Mouse (Mus musculus) neural tube, embryonic 12.5 days (tissue): ENCODE results near the gene Spon1. TPM values are rescaled to one million over a fixed set of nuclear protein-coding genes. Genes with fewer than 3 reads are reported as not detected.
A peak's percentile ranks its signal among the peaks of the same experiment; 100 is the strongest.

Source experiments
- ATAC-seq: fragments of 200-750 bp; cut with Nextera tagmentation; 2 replicates; pipeline ENCODE4 v1.8.0; 2017; ENCODE audit warnings: low read depth, mild to moderate bottlenecking, moderate TSS enrichment, moderate library complexity; ENCODE audit not compliant: low FRiP score
- H3K27ac ChIP-seq: fragments of 300-500 bp; sonication (generic); 2 replicates; pipeline ENCODE4 v1.5.1; 2016
- H3K27me3 ChIP-seq: fragments of 300-500 bp; sonication (generic); replicated peaks from 2 replicates; pipeline ENCODE4 v1.6.1; 2016; ENCODE audit warnings: mild to moderate bottlenecking
- H3K36me3 ChIP-seq: fragments of 300-500 bp; sonication (generic); 2 replicates; pipeline ENCODE4 v1.6.1; 2016; ENCODE audit warnings: mild to moderate bottlenecking
- H3K4me1 ChIP-seq: fragments of 300-500 bp; sonication (generic); 2 replicates; pipeline ENCODE4 v1.6.1; 2016
- H3K4me2 ChIP-seq: fragments of 300-500 bp; sonication (generic); replicated peaks from 2 replicates; pipeline ENCODE4 v1.6.1; 2016; ENCODE audit warnings: mild to moderate bottlenecking
- H3K4me3 ChIP-seq: fragments of 300-500 bp; sonication (generic); 2 replicates; pipeline ENCODE4 v1.5.1; 2016
- H3K9ac ChIP-seq: fragments of 300-500 bp; sonication (generic); 2 replicates; pipeline ENCODE4 v1.6.1; 2016; ENCODE audit warnings: mild to moderate bottlenecking
- H3K9me3 ChIP-seq: fragments of 300-500 bp; sonication (generic); 2 replicates; pipeline ENCODE4 v1.6.1; 2016; ENCODE audit warnings: mild to moderate bottlenecking
- WGBS: fragments of 180-500 bp; shearing (Covaris S2); methylation state at CpG from one replicate; pipeline ENCODE4 v1.1.7; 2016; 5-methylcytosine and 5-hydroxymethylcytosine counted together
- polyA plus RNA-seq: library from polyadenylated mRNA; unstranded; fragments of >200 nt; fragmentation: Nextera tagmentation; extraction: Ambion mirVana; gene quantifications from 2 replicates; pipeline ENCODE4 v1.2.1, GENCODE M21; 2016

The Spon1 gene
- polyA plus RNA-seq, 1 experiment from 2014 or later: 86.4 TPM

DNA sequence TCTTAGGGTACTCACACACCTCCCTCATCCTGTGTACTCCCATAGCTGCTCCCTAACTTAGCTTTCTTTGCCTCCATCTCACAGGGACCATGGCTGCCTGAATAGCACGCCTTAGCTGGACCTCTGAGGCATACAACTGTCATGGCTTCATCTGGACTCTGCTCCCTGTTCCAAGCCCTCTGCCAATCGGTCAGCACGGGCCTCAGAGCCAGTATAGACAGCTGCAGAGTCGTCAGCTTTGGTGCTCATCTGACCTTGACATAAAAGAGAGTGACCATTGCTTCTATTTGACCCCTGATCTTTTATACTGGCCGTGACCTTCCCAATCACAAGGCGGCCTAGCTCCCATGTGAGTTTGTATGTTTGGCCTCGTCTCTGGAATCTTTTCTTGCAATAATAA is 308.3 kb downstream of the Spon1 start:
- Histone ChIP-seq H3K4me3 (no peak overlapping the region), H3K4me2 (no peak overlapping the region), H3K27me3 (no peaks in the 10 kb centered on the region), H3K9me3 (no peaks in the 10 kb centered on the region), H3K9ac (no peak overlapping the region), H3K27ac (no peak overlapping the region), H3K36me3 (no peaks in the 10 kb centered on the region), H3K4me1 (peaks cover 10% of the 10 kb centered on the region; the same call in 1 of the 2 replicates)
- ATAC-seq: no peak
- WGBS: 48% methylated on average over 7 of the region's 7 CpGs

GRCm38 (mm10) chr7:114074595-114074994 is 308.8 kb downstream of the Spon1 start:
- Histone ChIP-seq H3K27me3 (no peaks in the 10 kb centered on the region), H3K36me3 (no peaks in the 10 kb centered on the region), H3K9me3 (no peaks in the 10 kb centered on the region), H3K27ac (no peak overlapping the region), H3K4me1 (peaks cover 10% of the 10 kb centered on the region; the same call in 1 of the 2 replicates), H3K4me2 (no peak overlapping the region), H3K4me3 (no peak overlapping the region), H3K9ac (no peak overlapping the region)
- ATAC-seq: no peak
- WGBS: 87% methylated on average over 2 of the region's 2 CpGs

DNA sequence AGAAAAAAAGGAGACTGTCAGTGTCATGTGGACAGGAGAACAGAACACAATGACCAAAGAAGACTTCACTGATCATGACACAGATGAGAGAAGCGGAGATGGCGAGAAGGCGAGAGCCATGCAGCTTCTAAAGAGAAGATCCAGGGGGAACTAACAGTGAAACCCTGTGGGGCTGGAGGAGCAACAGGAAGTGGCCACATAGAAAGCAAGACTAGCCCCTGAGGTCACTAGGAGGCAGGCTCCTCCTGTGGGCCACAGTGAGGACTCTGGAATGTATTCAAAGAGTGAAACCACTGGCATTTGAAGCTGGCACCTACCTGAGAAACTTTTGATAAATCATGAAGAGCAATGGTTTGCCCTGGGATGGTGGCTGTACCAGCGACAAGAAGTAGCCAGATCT is 313.5 kb downstream of the Spon1 start:
- Histone ChIP-seq H3K4me1 (no peaks in the 10 kb centered on the region), H3K9ac (no peak overlapping the region), H3K4me2 (no peak overlapping the region), H3K27ac (no peak overlapping the region), H3K36me3 (no peaks in the 10 kb centered on the region), H3K9me3 (no peaks in the 10 kb centered on the region), H3K4me3 (no peak overlapping the region), H3K27me3 (no peaks in the 10 kb centered on the region)
- ATAC-seq: no peak
- WGBS: 90% methylated on average over 4 of the region's 4 CpGs

- Histone ChIP-seq H3K27me3 (no peaks in the 10 kb centered on the region), H3K27ac (no peak overlapping the region), H3K36me3 (no peaks in the 10 kb centered on the region), H3K9ac (no peak overlapping the region), H3K9me3 (no peaks in the 10 kb centered on the region), H3K4me2 (no peak overlapping the region), H3K4me1 (no peaks in the 10 kb centered on the region), H3K4me3 (no peak overlapping the region)
- ATAC-seq: no peak
- 93% methylated on average over 5 of the region's 5 CpGs for WGBS
Measured at GRCm38 (mm10) chr7:114080250-114080649, 314.5 kb downstream of the Spon1 start.

- ATAC-seq: no peak
- 88% methylated on average over 21 of the region's 21 CpGs for WGBS
- H3K36me3 ChIP-seq: no peaks in the 10 kb centered on the region
- H3K27ac ChIP-seq: no peak overlapping the region
- no peak overlapping the region for H3K4me3 ChIP-seq
- no peak overlapping the region for H3K9ac ChIP-seq
- 0 out of 2 replicates have a peak, but pooled peaks cover 3% of the 10 kb centered on the region for H3K4me1 ChIP-seq
- no peaks in the 10 kb centered on the region for H3K27me3 ChIP-seq
- H3K9me3 ChIP-seq: no peaks in the 10 kb centered on the region
- no peak overlapping the region for H3K4me2 ChIP-seq
Measured at GRCm38 (mm10) chr7:114081633-114082420, 316.0 kb downstream of the Spon1 start.

- Histone ChIP-seq H3K9ac (no peak overlapping the region), H3K27ac (no peak overlapping the region), H3K4me3 (no peak overlapping the region), H3K36me3 (no peaks in the 10 kb centered on the region), H3K4me2 (no peak overlapping the region), H3K27me3 (no peaks in the 10 kb centered on the region), H3K9me3 (no peaks in the 10 kb centered on the region), H3K4me1 (peaks cover 11% of the 10 kb centered on the region; the same call in 1 of the 2 replicates)
- WGBS: 91% methylated on average over 2 of the region's 2 CpGs
- no peak for ATAC-seq
Measured at GRCm38 (mm10) chr7:114083088-114083487, 317.3 kb downstream of the Spon1 start.

DNA sequence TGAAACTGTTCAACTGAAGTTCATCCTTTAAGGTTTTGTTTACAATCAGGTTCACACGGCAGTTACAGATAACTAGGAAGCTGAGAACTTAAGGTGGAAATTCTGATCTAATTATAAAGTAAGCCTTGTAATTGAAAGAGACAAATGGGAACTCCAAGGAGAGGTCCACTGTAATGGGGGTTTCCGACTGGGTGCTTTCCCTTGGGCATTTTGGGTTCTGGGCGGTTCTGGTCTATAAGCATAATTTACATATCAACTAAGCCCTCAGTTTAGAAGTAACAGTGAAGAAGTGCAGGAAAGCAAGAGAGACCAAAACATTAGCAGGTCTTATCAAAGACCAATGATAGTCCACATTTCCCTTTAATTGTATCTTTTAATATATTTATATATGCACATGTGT is 318.0 kb downstream of the Spon1 start:
- H3K27ac ChIP-seq: no peak overlapping the region

GRCm38 (mm10) chr7:114086021-114086710 is 320.4 kb downstream of the Spon1 start:
- no peak overlapping the region for H3K4me3 ChIP-seq
- H3K4me1 ChIP-seq: peaks cover 15% of the 10 kb centered on the region; the same call in 1 of the 2 replicates
- H3K9me3 ChIP-seq: no peaks in the 10 kb centered on the region
- no peaks in the 10 kb centered on the region for H3K36me3 ChIP-seq
- no peaks in the 10 kb centered on the region; the same call in 1 of the 2 replicates for H3K27me3 ChIP-seq
- no peak overlapping the region for H3K4me2 ChIP-seq
- no peak overlapping the region for H3K27ac ChIP-seq
- WGBS: 80% methylated on average over 6 of the region's 6 CpGs
- H3K9ac ChIP-seq: no peak overlapping the region
- ATAC-seq: no peak

More for the DNA sequence above, 318.0 kb downstream of the Spon1 start:
- Histone ChIP-seq H3K4me1 (peaks cover 15% of the 10 kb centered on the region; the same call in 1 of the 2 replicates), H3K36me3 (no peaks in the 10 kb centered on the region), H3K4me3 (no peak overlapping the region), H3K9me3 (no peaks in the 10 kb centered on the region), H3K27me3 (no peaks in the 10 kb centered on the region), H3K9ac (no peak overlapping the region), H3K4me2 (no peak overlapping the region)
- 73% methylated on average over 3 of the region's 3 CpGs for WGBS
- ATAC-seq: no peak

DNA sequence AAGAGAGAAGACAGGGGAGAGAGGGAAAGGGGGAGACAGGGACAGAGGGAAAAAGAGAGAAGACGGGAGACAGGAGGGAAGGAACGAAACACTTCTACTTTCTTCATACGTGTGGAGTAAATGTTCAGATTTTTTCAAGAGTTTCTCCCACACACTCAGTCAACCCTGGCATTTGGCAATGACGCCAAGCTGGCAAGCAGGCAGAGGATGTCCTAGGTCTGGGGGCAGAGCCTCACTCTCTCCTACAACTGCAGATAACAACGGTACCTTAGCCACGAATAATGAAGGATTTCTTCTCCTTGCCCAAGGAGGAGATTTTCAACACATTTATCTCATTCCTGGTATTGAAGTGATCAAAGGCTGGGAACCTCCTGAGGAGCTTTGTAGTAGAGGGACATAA is 321.5 kb downstream of the Spon1 start:
- H3K4me1 ChIP-seq: peaks cover 15% of the 10 kb centered on the region; the same call in 1 of the 2 replicates
- H3K9me3 ChIP-seq: no peaks in the 10 kb centered on the region
- no peak overlapping the region for H3K4me2 ChIP-seq
- no peak overlapping the region for H3K9ac ChIP-seq
- no peaks in the 10 kb centered on the region for H3K36me3 ChIP-seq
- no peak for ATAC-seq
- H3K27me3 ChIP-seq: no peaks in the 10 kb centered on the region; the same call in 1 of the 2 replicates
- no peak overlapping the region for H3K27ac ChIP-seq
- 38% methylated on average over 6 of the region's 6 CpGs for WGBS
- no peak overlapping the region for H3K4me3 ChIP-seq

DNA sequence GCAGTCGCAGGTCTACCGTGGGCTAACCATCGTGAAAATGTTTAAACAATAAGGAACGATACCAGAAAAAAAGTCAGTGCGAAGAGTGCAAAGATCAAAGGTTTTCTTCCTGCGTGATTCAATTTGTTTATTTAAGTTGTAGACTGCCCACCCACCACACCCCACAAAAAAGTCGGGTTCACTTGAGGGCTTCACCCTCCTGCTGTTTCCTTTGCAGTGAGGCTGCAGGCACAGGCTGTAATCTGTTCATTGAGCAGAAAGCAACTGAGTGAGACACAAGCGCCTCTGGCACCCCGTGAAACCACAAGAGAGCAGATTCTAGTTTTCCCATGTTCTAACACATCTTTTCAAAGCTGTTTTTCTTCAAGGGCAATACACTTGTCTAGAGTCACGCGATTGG is 322.2 kb downstream of the Spon1 start:
- H3K36me3 ChIP-seq: no peaks in the 10 kb centered on the region
- no peak overlapping the region for H3K27ac ChIP-seq
- H3K4me3 ChIP-seq: no peak overlapping the region
- ATAC-seq: no peak
- peak overlapping the region; percentile 32 for H3K4me2 ChIP-seq
- H3K4me1 ChIP-seq: peaks cover 15% of the 10 kb centered on the region; the same call in 1 of the 2 replicates
- no peak overlapping the region for H3K9ac ChIP-seq
- H3K9me3 ChIP-seq: no peaks in the 10 kb centered on the region
- 2% methylated on average over 11 of the region's 11 CpGs for WGBS
- no peaks in the 10 kb centered on the region; the same call in 1 of the 2 replicates for H3K27me3 ChIP-seq

GRCm38 (mm10) chr7:114088918-114089317 is 323.1 kb downstream of the Spon1 start:
- H3K27me3 ChIP-seq: no peaks in the 10 kb centered on the region; the same call in 1 of the 2 replicates
- WGBS: 58% methylated on average over 5 of the region's 5 CpGs
- ATAC-seq: no peak
- H3K9me3 ChIP-seq: no peaks in the 10 kb centered on the region
- no peak overlapping the region for H3K4me3 ChIP-seq
- H3K4me1 ChIP-seq: peaks cover 15% of the 10 kb centered on the region; the same call in 1 of the 2 replicates
- H3K36me3 ChIP-seq: no peaks in the 10 kb centered on the region
- H3K9ac ChIP-seq: no peak overlapping the region
- H3K4me2 ChIP-seq: no peak overlapping the region
- H3K27ac ChIP-seq: no peak overlapping the region

DNA sequence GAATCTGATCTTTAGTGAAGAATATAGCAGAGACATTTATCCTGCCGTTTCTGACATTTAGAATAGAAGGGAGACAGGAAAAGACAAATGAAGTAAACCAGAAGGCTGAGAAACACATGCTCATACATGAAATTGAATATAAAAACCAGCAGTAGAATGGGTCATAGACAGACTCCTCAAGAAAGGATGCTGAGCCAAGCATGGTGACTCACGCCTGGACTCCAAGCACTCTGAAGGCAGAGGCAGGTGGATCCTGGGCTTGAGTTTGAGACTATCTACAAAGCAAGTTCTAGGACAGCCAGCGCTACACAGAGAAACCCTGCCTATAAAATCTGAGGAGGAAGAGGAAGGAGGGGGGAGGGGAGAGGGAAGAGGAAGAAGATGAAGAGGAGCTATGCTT is 324.4 kb downstream of the Spon1 start:
- Histone ChIP-seq H3K4me2 (no peak overlapping the region), H3K27ac (no peak overlapping the region), H3K36me3 (no peaks in the 10 kb centered on the region), H3K4me1 (peaks cover 15% of the 10 kb centered on the region; the same call in 1 of the 2 replicates), H3K9me3 (no peaks in the 10 kb centered on the region), H3K27me3 (no peaks in the 10 kb centered on the region; the same call in 1 of the 2 replicates), H3K9ac (no peak overlapping the region), H3K4me3 (no peak overlapping the region)
- 87% methylated on average over 3 of the region's 3 CpGs for WGBS
- ATAC-seq: no peak
